Mouse (Mus musculus): ENCODE measurements at regions not wholly inside any gene's neighbourhood (a gene's known extent, or its start where the extent isn't known, plus 50 kb on each side); places are given as distances from the start of the nearest gene placed in this dataset.

DNA sequence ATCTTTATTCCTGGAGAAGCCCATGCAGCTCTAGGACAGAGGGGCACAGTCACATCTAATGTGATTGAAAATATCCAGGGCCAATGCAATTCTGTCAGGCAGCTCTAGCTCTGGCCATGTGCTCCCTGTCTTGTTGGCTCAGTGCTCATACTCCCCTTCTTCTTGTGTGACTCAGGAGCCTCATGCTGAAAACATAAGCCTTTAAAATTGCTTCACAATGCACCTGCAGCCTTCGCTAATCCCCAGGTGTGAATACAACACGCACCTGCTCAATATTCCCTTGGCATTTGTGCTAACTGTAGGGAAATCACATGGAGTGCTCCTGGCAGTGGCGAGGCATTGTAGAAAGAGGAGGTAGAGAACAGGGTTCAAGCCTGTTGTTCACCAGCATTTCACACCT, 242.0 kb downstream of the Emx2 start:
- Histone ChIP-seq H3K36me3 (replicated peaks; ENCODE audit: control insufficient read depth, insufficient read depth, low read depth, low read length) (no peaks in the 10 kb centered on the region), H3K27ac (replicated peaks; ENCODE audit: low read depth, low read length) (no peak overlapping the region), H3K4me3 (ENCODE audit: low read depth, low read length) (no peak overlapping the region), H3K4me2 (ENCODE audit: low read depth, low read length) (no peak overlapping the region), H3K9ac (replicated peaks; ENCODE audit: low read length) (no peak overlapping the region), H3K27me3 (ENCODE audit: control insufficient read depth, insufficient read depth, low read length) (no peaks in the 10 kb centered on the region), H3K4me1 (ENCODE audit: control insufficient read depth, insufficient read depth, low read length) (no peaks in the 10 kb centered on the region), H3K9me3 (replicated peaks; ENCODE audit: control insufficient read depth, low read length) (no peaks in the 10 kb centered on the region)
- DNase-seq (ENCODE audit: low spot score), result no peak
- 64% methylated on average over 3 of the region's 3 CpGs for WGBS
- ATAC-seq (replicated peaks; ENCODE audit: insufficient number of reproducible peaks, low FRiP score, low TSS enrichment, low read depth), result no peak

DNA sequence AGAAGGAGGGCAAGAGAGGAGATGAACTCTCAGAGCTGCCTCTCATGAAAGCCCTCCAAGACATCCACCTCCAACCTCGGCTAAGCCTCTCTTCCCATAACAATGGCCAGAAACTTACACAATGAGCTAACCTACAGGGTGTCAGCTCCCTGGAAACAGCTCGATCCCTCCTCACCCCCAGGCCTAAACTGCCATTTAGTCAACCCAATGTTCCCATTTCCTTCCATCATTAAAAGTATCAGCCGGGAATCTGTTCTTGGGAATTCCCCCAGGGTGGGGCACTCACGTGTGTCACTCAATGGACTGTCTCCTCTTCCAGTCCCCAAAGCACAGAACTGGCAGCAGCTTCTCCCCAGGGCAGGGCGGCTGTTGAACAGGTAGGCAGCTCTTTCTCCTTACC, 236.3 kb downstream of the Rab11fip2 start:
- H3K27ac ChIP-seq (replicated peaks; ENCODE audit: low read depth, low read length), result no peak overlapping the region
- ATAC-seq (replicated peaks; ENCODE audit: insufficient number of reproducible peaks, low FRiP score, low TSS enrichment, low read depth) (no peak), DNase-seq (ENCODE audit: low spot score) (no peak)
- WGBS, result 48% methylated on average over 5 of the region's 5 CpGs
- H3K36me3 ChIP-seq (replicated peaks; ENCODE audit: control insufficient read depth, insufficient read depth, low read depth, low read length), result no peaks in the 10 kb centered on the region
- H3K9ac ChIP-seq (replicated peaks; ENCODE audit: low read length), result no peak overlapping the region
- no peaks in the 10 kb centered on the region for H3K9me3 ChIP-seq (replicated peaks; ENCODE audit: control insufficient read depth, low read length)
- no peak overlapping the region for H3K4me3 ChIP-seq (ENCODE audit: low read depth, low read length)
- no peak overlapping the region for H3K4me2 ChIP-seq (ENCODE audit: low read depth, low read length)
- H3K4me1 ChIP-seq (ENCODE audit: control insufficient read depth, insufficient read depth, low read length), result no peaks in the 10 kb centered on the region
- H3K27me3 ChIP-seq (ENCODE audit: control insufficient read depth, insufficient read depth, low read length), result no peaks in the 10 kb centered on the region

DNA sequence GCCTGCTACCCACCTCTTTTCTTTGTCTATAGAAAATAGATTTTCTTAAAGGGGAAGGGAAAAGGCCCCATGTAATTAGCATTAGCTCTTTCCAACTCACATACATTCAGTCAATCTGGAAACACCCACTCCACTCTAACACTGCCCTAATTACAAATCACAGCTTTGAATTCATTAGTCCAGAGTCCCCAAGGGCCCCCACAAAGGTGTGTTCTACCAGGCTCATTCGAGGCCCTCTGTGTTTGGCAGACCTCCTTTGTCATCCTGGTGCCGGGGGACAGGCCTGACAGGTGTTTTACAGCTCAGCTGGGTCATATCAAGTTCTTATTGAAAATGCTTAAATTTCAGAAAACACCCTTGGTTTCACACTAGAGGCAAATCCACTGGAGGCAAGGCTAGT, 234.3 kb downstream of the Rab11fip2 start:
- Histone ChIP-seq H3K4me2 (ENCODE audit: low read depth, low read length) (no peak overlapping the region), H3K9ac (replicated peaks; ENCODE audit: low read length) (no peak overlapping the region), H3K9me3 (replicated peaks; ENCODE audit: control insufficient read depth, low read length) (no peaks in the 10 kb centered on the region), H3K27me3 (ENCODE audit: control insufficient read depth, insufficient read depth, low read length) (no peaks in the 10 kb centered on the region), H3K4me1 (ENCODE audit: control insufficient read depth, insufficient read depth, low read length) (no peaks in the 10 kb centered on the region), H3K36me3 (replicated peaks; ENCODE audit: control insufficient read depth, insufficient read depth, low read depth, low read length) (no peaks in the 10 kb centered on the region), H3K4me3 (ENCODE audit: low read depth, low read length) (no peak overlapping the region), H3K27ac (replicated peaks; ENCODE audit: low read depth, low read length) (no peak overlapping the region)
- no peak for DNase-seq (ENCODE audit: low spot score)
- 51% methylated on average over 2 of the region's 2 CpGs for WGBS
- no peak for ATAC-seq (replicated peaks; ENCODE audit: insufficient number of reproducible peaks, low FRiP score, low TSS enrichment, low read depth)

DNA sequence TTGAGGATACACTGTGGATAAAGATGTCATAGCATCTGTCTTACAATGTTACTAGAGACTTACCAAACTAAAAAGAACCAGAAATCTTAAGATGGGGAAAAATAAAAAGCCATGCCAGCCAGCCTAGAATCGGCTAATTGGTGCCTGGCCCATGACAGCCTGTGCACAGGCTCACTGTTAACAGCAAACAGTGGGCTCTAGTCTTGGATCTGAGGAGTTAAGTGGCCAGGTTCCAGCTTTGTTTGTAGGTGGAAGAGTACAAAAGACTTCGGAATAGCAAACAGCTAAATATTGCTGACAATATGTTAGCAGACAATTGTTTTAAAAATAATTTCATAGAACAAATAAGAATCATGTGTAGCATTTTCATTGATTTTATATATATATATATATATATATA, 228.4 kb downstream of the Rab11fip2 start:
- Histone ChIP-seq H3K4me3 (ENCODE audit: low read depth, low read length) (no peak overlapping the region), H3K27ac (replicated peaks; ENCODE audit: low read depth, low read length) (no peak overlapping the region), H3K4me2 (ENCODE audit: low read depth, low read length) (no peak overlapping the region), H3K9ac (replicated peaks; ENCODE audit: low read length) (no peak overlapping the region), H3K27me3 (ENCODE audit: control insufficient read depth, insufficient read depth, low read length) (no peaks in the 10 kb centered on the region), H3K4me1 (ENCODE audit: control insufficient read depth, insufficient read depth, low read length) (no peaks in the 10 kb centered on the region), H3K36me3 (replicated peaks; ENCODE audit: control insufficient read depth, insufficient read depth, low read depth, low read length) (no peaks in the 10 kb centered on the region), H3K9me3 (replicated peaks; ENCODE audit: control insufficient read depth, low read length) (no peaks in the 10 kb centered on the region)
- ATAC-seq (replicated peaks; ENCODE audit: insufficient number of reproducible peaks, low FRiP score, low TSS enrichment, low read depth) (no peak), DNase-seq (ENCODE audit: low spot score) (no peak)
- 80% methylated on average over 2 of the region's 2 CpGs for WGBS

DNA sequence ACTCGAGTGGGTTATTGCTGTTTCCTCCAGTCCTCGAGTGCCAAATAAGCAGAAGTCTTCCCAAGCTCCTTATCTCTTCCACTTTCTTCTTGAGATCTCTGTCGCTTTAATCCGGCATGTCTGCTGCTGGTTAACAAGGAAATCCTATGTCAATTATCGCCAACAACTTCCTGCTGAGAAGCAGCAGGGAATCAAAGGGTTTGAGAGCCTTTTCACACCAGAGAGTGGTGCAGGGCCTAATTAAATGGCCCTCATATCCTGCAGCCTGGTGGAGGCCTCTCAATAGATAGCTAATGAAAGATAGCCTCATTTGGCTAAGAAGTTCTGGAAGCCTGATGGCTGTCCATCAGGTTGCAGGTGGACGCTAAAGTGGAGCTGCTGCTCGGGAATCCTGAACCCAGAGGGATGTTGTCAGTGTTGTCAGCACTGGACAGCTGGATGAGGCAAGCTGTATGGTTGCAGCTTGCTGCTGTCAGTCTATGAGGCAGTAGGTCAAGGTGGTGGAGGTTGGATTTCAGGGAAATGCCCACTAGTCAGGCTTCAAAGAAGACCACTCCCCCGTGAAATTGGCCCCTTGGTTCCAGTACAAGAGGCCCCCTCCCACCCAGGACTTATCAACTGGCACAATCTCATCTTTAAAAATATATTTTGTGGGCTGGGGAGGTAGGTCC, 225.5 kb downstream of the Rab11fip2 start:
- Histone ChIP-seq H3K4me3 (ENCODE audit: low read depth, low read length) (no peak overlapping the region), H3K9ac (replicated peaks; ENCODE audit: low read length) (no peak overlapping the region), H3K36me3 (replicated peaks; ENCODE audit: control insufficient read depth, insufficient read depth, low read depth, low read length) (no peaks in the 10 kb centered on the region), H3K4me2 (ENCODE audit: low read depth, low read length) (no peak overlapping the region), H3K27me3 (ENCODE audit: control insufficient read depth, insufficient read depth, low read length) (no peaks in the 10 kb centered on the region), H3K4me1 (ENCODE audit: control insufficient read depth, insufficient read depth, low read length) (no peaks in the 10 kb centered on the region), H3K9me3 (replicated peaks; ENCODE audit: control insufficient read depth, low read length) (no peaks in the 10 kb centered on the region), H3K27ac (replicated peaks; ENCODE audit: low read depth, low read length) (no peak overlapping the region)
- WGBS, result 4% methylated on average over 8 of the region's 8 CpGs
- peak; percentile 23 for DNase-seq (ENCODE audit: low spot score)
- ATAC-seq (replicated peaks; ENCODE audit: insufficient number of reproducible peaks, low FRiP score, low TSS enrichment, low read depth), result no peak

DNA sequence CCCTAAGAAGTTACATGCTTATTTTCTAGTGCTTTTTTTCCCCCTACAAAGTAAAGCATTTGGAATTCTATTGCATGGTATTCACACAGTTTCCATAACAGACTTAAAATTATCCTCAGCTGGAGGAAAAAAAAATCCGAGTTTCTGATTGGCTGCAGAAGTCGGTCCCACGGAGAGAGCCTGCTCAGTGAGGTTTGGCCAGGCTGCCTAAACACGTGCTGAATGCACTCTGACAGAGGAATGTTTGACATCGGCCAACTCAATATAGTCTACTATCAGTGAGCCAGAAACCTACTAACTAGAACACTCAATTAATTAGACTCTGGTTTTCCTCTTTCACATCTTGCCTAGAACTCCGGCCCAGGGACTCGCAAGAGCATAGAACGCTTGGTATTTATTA, 204.9 kb downstream of the Rab11fip2 start:
- Histone ChIP-seq H3K4me2 (ENCODE audit: low read depth, low read length) (no peak overlapping the region), H3K4me1 (ENCODE audit: control insufficient read depth, insufficient read depth, low read length) (no peaks in the 10 kb centered on the region), H3K9me3 (replicated peaks; ENCODE audit: control insufficient read depth, low read length) (no peaks in the 10 kb centered on the region), H3K4me3 (ENCODE audit: low read depth, low read length) (no peak overlapping the region), H3K27ac (replicated peaks; ENCODE audit: low read depth, low read length) (no peak overlapping the region), H3K36me3 (replicated peaks; ENCODE audit: control insufficient read depth, insufficient read depth, low read depth, low read length) (no peaks in the 10 kb centered on the region), H3K27me3 (ENCODE audit: control insufficient read depth, insufficient read depth, low read length) (no peaks in the 10 kb centered on the region), H3K9ac (replicated peaks; ENCODE audit: low read length) (no peak overlapping the region)
- 62% methylated on average over 8 of the region's 8 CpGs for WGBS
- ATAC-seq (replicated peaks; ENCODE audit: insufficient number of reproducible peaks, low FRiP score, low TSS enrichment, low read depth), result no peak
- DNase-seq (ENCODE audit: low spot score), result peak; percentile 9

DNA sequence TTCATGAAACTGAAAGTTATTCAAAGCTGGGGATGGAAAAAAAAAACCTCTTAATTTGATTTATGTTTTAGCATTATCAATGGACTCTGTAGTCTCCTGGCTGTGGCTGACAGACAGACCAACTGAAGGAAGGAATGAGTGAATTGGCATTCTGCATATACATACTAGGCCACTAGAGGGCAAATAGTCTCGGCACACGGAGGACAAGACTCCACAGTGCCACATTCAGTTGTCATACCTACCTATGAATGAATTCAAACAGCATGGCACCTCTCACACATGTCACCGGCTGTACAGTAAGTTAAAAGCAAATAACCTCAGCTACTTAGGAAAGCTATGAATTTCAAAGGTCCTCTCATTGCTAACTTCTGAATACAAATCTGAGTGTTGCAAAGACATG, 200.5 kb downstream of the Rab11fip2 start:
- no peak overlapping the region for H3K9ac ChIP-seq (replicated peaks; ENCODE audit: low read length)
- 32% methylated on average over 3 of the region's 3 CpGs for WGBS
- no peak overlapping the region for H3K4me3 ChIP-seq (ENCODE audit: low read depth, low read length)
- no peak for ATAC-seq (replicated peaks; ENCODE audit: insufficient number of reproducible peaks, low FRiP score, low TSS enrichment, low read depth)
- H3K36me3 ChIP-seq (replicated peaks; ENCODE audit: control insufficient read depth, insufficient read depth, low read depth, low read length), result no peaks in the 10 kb centered on the region
- DNase-seq (ENCODE audit: low spot score), result peak; percentile 61
- no peak overlapping the region; the same call in 1 of the 2 replicates for H3K4me2 ChIP-seq (ENCODE audit: low read depth, low read length)
- no peak overlapping the region for H3K27ac ChIP-seq (replicated peaks; ENCODE audit: low read depth, low read length)
- no peaks in the 10 kb centered on the region for H3K4me1 ChIP-seq (ENCODE audit: control insufficient read depth, insufficient read depth, low read length)
- no peaks in the 10 kb centered on the region for H3K9me3 ChIP-seq (replicated peaks; ENCODE audit: control insufficient read depth, low read length)
- H3K27me3 ChIP-seq (ENCODE audit: control insufficient read depth, insufficient read depth, low read length), result no peaks in the 10 kb centered on the region

DNA sequence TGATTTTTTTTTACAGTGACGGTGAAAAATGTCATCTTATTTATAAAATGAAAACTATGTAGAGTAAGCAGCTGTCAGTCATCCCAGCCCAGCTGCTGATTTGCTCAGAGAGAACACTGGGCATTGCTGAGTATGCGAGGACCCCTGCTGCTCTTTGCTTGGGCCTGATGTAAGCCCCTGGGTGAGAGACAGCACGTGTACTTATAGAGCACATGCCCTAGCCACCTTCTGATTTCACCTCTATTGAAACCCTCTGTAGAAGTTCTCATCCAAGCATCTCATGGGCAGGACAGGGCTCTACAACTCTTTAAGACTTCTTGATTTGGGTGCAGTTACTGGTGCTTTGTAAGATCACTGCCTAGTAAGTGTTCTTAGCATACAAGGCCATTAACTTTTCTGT, 182.2 kb downstream of the Rab11fip2 start:
- Histone ChIP-seq H3K36me3 (replicated peaks; ENCODE audit: control insufficient read depth, insufficient read depth, low read depth, low read length) (no peaks in the 10 kb centered on the region), H3K9me3 (replicated peaks; ENCODE audit: control insufficient read depth, low read length) (no peaks in the 10 kb centered on the region), H3K27me3 (ENCODE audit: control insufficient read depth, insufficient read depth, low read length) (no peaks in the 10 kb centered on the region), H3K4me1 (ENCODE audit: control insufficient read depth, insufficient read depth, low read length) (no peaks in the 10 kb centered on the region), H3K27ac (replicated peaks; ENCODE audit: low read depth, low read length) (no peak overlapping the region), H3K4me3 (ENCODE audit: low read depth, low read length) (no peak overlapping the region), H3K9ac (replicated peaks; ENCODE audit: low read length) (no peak overlapping the region), H3K4me2 (ENCODE audit: low read depth, low read length) (no peak overlapping the region)
- WGBS, result 60% methylated on average over 3 of the region's 3 CpGs
- ATAC-seq (replicated peaks; ENCODE audit: insufficient number of reproducible peaks, low FRiP score, low TSS enrichment, low read depth), result no peak
- no peak for DNase-seq (ENCODE audit: low spot score)
